Mouse (Mus musculus) neutrophil, adult 59 days (primary cell): ENCODE measurements around the gene Gm14698. TPM values are rescaled to one million over a fixed set of nuclear protein-coding genes. Genes with fewer than 3 reads are reported as not detected.

ENCODE experiments used
- total RNA-seq, 2 experiments: library from RNA; stranded (reverse); gene quantifications; 1 replicate in 1 of 2; 2 replicates in 1 of 2; pipeline ENCODE4 v1.2.4; 2023

Gm14698 gene
- total RNA-seq: 1 to 10 TPM in 1 of 2 experiments, not detected in 1; 1.1 TPM

DNA sequence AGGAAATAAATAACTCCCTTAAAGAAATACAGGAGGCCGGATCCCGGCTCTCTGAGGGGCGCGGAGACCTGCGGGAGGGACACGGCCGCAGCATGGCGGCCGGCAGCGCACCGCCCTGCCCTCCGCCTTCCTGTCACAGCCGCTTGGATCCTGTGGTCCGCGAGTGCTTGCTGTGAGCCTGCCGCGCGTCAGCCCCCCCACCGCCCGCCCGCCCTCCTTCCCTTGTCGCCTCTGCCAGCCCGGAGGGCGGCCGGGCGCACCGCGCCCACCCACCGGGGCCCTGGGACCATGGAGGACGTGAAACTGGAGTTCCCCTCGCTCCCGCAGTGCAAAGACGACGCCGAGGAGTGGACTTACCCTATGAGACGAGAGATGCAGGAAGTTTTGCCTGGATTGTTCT lies at the start of gene Gm14698:
TSS of gene Gm14698 (plus strand) at position 35 of the 400 bp plus-strand sequence.

Other genes with a start within 250 kb of the Gm14698 start
- gene Fmr1, start 142.6 kb upstream of the Gm14698 start, total RNA-seq: 10 to 100 TPM; 55.7 to 65.2 TPM
- gene Fmr1nb, start 59.3 kb upstream of the Gm14698 start, total RNA-seq: under 1 TPM in 1 of 2 experiments, not detected in 1; 0.79 TPM
- not detected for gene Gm6812, start 72.0 kb downstream of the Gm14698 start, total RNA-seq